Mouse (Mus musculus) central nervous system, embryonic 14 days (tissue): ENCODE results near the gene D930007J09Rik. TPM values are rescaled to one million over a fixed set of nuclear protein-coding genes. Genes with fewer than 3 reads are reported as not detected.

ENCODE experiments used
- polyA plus RNA-seq: library from polyadenylated mRNA; depleted of rRNA; stranded (reverse); fragments of >200 nt; gene quantifications from 2 replicates; pipeline ENCODE4 v1.2.3, GENCODE M21; 2012; rRNA removed

Gene D930007J09Rik
- polyA plus RNA-seq: 0.61 and 1.2 TPM in 2 replicates

DNA sequence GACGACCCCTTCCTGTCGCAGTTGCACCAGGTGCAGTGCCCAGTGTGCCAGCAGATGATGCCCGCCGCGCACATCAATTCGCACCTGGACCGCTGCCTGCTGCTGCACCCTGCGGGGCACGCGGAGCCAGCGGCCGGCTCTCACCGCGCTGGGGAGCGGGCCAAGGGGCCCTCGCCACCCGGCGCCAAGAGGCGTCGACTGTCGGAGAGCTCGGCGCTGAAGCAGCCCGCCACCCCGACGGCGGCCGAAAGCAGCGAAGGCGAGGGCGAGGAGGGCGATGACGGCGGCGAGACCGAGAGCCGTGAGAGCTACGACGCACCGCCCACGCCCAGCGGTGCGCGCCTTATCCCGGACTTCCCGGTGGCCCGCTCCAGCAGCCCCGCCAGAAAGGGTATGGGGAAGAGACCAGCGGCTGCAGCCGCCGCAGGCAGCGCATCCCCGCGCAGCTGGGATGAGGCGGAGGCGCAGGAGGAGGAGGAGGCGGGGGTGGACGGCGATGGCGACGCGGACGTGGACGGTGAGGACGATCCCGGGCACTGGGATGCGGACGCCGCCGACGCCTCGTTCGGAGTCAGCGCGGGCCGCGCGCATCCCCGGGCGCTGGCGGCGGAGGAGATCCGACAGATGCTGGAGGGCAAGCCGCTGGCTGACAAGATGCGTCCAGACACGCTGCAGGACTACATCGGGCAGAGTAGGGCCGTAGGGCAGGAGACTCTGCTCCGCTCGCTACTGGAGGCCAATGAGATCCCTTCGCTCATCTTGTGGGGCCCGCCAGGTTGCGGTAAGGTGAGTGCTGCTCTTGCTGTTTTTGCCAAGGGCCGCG, at the start of gene D930007J09Rik:
D930007J09Rik (minus strand) TSS at position 591 of the 823 bp plus-strand sequence.

DNA sequence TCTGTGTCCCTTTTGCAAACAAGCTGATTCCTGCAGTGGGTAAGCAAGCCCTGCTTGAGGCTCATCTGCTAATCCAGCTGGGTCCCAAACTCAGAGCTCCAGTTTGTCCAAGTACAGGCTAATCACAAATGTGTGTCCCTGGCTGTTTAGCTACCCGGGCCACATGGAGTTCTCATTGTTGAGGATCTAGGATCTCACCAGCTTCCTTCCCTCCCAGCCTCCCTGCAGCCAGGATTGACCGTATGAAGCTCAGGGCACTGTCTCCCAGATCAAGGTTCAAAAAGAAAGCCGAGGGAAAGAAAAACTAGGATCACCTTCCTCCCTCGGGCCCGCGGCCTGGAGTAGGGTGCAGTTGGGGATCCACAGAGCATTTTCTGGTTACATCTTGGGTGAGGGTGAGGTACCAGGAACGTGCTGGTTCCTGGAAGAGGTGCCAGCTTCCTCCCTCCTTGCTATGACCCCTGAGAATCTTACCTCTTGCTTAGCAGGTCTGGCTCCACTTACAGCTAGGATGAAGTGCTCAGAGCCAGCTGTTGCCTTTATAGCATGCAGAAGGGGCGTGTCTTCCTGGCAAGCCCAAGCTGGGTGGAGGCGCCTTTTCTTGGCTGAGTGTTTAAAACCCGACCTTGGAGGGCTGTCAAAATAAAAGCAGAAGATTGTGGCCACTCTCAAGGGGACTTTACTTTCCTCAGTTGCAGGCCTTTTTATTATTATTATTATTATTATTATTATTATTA, 48.2 kb upstream of the D930007J09Rik start, which contains the start of gene Serpinb1a:
Serpinb1a (minus strand) TSS at position 518 of the 737 bp plus-strand sequence.

DNA sequence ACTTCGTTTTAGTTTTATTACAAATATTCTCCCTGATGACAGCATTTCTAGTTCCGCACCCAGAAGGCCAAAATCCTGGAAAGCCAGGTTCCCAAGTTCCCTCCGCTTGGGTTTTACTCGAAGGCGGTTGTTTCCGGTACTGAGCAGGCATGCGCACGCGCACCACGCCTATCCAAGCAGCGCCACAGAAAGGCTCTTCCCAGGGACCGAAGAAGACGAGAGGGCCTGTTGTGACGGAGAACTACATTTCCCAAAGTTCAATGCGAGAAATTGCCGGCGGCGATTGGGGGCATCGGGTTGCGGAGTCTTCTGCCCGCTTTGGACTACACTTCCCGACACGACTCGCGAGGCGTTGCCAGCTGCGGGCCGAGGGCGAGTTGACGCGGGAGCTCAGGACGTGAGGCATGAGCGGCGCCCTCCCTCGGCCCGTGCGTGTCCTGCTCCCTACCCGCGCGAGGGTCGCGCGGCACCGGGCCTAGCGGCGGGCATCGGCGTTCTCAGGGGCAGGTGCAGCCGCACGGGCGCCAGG, 892 bp downstream of the D930007J09Rik start, which contains the start of gene Wrnip1:
Wrnip1 (plus strand) TSS at position 346 of the 529 bp plus-strand sequence.

DNA sequence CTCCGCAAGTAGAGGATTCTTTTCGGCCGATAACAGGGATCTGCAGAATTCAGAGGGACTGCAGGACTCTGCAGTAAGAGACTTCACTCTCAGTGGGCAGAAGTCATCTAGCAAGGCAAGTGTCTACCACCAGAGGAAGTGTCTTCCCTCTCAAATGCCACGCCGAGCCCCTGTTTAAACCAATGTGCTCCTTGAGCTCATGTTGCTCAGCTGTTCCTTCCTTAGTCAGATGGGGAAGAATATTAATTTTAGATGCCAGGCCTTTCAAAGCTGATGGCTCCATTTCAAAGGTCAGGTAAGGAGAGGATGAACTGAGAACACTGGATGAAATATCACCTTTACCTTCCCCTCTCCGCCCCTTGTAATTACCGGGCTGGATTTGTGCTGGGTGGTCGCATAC, 18.8 kb downstream of the D930007J09Rik start, which contains the start of gene Mylk4:
Mylk4 (minus strand) TSS at position 139 of the 400 bp plus-strand sequence.

Other genes with a start within 250 kb of the D930007J09Rik start
- gene Mylk4, start 18.9 kb downstream of the D930007J09Rik start, polyA plus RNA-seq: 0.31 and 2.7 TPM in 2 replicates
- gene Wrnip1, start 811 bp downstream of the D930007J09Rik start, polyA plus RNA-seq: 58.0 and 60.3 TPM in 2 replicates
- gene Serpinb1a, start 48.3 kb upstream of the D930007J09Rik start, polyA plus RNA-seq: 1.4 and 2.2 TPM in 2 replicates
- 0.05 TPM in 1 of 2 replicates, not detected in the other for gene Serpinb1c, start 95.4 kb upstream of the D930007J09Rik start, polyA plus RNA-seq
- 1.4 TPM in 2 replicates for gene Serpinb6b, start 162.4 kb upstream of the D930007J09Rik start, polyA plus RNA-seq
- gene Serpinb9, start 200.4 kb upstream of the D930007J09Rik start, polyA plus RNA-seq: 1.2 and 1.9 TPM in 2 replicates
- 0.21 and 0.22 TPM in 2 replicates for gene Serpinb9b, start 224.6 kb upstream of the D930007J09Rik start, polyA plus RNA-seq